Mouse (Mus musculus): ENCODE measurements around the gene Spx.

Spx gene

DNA sequence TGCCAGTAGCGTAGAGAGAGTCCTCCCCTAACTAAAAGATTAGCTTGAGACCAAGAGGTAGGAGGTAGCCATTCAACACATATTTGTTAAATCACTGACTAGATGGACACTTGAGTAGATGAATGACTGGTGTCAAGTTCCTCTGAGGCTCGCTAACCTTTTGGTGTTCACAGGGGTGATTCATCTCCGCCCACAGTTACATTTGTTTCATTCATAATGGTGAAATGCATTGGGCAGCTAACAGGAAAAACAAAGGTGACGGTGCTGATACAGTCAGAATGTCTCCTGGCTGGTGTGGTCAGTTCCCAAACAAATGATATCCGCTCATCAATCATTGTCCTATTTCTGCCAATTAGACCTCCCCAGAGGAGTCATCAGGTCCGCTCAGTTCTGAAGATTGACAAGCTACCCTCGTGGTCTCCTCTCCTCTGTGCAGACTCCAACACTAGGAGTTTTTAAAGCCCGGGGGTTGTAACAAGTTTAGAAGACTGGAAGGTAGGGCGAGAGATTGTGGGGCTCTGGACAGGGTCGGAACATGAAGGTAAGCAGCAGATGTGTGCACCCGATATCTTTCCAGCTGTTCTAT is at the start of gene Spx:
Gene Spx, plus strand, starts transcription at position 536 of the 586 bp plus-strand sequence.
- DNase-seq (ENCODE audit: low spot score): no peak

DNA sequence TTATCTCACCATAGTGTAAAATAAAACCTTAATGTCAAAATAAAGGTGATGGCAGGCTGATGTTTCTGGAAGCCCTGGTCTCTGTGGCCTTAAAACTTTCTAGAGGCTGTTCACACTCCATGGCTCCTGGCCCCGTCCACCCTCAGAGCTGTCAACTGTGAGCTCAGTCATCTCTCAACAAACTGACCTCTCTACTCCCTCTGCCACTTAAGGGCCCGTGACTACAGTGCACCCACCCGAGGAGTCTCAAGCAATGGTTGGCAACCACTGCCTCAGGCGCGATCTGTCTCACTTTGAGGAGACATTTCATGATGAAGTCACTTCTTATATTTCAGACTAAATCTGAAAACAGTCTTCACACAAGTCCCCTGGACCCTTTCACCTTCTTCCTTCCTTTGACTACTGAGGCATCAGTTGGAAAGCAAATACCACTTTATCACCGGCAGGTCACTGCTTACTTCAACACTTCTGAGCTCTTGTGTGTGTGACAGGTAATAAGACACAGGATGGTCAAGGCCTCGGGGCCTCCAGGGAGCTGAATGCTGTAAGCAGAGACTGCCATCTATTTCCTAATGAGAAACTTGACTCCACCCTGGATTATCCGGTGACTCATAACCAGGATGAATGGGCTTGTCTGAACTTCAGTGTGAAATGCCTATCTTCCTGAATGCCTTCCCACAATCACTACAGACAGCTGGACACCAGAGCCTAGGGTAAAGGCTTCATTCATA is 47.3 kb upstream of the Spx start:
- no peak for DNase-seq (ENCODE audit: low spot score)

DNA sequence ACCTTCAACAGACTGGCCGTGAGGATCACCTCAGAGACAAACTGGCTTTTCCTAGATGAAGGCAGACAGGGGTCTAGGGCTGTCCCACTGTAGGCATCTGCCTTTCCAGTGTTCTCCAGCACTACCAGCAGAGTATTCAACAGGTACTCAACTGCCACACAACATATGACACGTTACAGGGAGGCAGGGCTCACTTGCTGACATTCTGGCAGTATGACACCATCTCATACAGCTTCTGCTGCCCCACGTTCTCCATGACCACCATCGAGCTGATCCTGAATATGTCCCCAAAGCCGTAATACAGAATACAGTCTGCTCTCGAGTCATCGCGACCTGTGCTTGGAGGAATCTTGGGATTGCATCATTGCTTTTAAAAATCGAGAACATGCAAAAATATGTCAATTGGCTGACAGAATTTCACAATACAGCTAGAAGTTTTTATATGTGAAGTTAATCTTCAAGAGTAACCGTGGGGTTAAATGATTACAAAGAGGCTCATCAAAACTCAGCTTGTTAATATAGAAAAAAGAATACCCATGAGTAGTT is 46.7 kb upstream of the Spx start:
- no peak for DNase-seq (ENCODE audit: low spot score)

DNA sequence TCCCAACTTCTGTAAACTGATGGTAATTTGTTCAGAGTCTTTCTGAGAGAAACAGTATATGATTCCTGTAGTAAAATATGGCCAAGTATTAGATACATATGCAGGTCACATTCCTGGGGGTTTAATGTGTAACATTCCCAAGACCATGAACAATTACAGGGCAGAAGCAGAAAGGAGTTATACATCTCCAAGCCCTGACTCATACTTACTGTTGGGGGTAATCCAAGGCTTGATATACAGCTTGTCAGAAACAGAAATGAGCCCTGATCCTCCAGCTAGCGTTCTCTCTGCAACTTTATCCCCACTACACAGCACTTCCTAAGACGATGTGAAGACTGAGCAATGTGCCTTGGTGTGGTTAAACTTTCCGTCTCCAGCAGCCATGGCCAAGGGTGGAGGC is 45.7 kb upstream of the Spx start:
- DNase-seq (ENCODE audit: low spot score): no peak

DNA sequence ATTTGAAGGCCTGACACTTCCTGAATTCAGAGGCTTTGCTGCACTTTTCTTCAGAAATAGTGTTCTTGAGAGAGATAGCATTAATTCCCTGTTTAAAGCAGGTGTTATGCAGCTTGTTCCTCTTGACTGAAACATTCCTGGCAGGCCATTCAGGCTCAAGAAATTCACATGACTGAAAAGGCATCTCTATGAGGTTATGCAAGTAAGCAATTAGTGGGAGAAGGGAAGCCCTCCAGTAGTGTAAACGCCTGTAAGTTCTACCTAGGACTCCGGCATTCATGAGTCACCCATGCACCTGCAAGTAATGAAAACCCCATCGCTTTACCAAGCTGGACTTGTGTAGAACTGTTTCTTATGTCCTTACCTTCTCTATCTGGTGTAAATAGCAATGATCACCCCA is 43.7 kb upstream of the Spx start:
- DNase-seq (ENCODE audit: low spot score): no peak

DNA sequence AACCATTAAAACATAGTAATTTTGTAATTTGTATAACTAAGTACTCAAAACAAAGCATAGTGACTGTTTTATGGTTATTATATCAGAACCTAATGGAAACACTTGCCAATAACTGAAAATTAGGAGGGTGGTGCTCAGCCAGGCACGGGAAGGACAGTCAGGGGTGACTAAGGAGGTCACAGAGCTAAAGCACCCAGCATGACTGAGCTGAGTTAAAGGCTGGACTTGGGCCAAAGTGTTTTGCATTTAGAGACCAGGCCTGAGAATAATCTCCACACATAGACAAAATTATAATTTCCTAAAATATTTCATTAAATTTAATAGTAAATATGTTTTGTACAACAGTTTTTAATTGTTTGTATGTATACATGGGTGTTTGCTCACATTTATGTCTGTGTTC is 36.2 kb upstream of the Spx start:
- no peak for DNase-seq (ENCODE audit: low spot score)

DNA sequence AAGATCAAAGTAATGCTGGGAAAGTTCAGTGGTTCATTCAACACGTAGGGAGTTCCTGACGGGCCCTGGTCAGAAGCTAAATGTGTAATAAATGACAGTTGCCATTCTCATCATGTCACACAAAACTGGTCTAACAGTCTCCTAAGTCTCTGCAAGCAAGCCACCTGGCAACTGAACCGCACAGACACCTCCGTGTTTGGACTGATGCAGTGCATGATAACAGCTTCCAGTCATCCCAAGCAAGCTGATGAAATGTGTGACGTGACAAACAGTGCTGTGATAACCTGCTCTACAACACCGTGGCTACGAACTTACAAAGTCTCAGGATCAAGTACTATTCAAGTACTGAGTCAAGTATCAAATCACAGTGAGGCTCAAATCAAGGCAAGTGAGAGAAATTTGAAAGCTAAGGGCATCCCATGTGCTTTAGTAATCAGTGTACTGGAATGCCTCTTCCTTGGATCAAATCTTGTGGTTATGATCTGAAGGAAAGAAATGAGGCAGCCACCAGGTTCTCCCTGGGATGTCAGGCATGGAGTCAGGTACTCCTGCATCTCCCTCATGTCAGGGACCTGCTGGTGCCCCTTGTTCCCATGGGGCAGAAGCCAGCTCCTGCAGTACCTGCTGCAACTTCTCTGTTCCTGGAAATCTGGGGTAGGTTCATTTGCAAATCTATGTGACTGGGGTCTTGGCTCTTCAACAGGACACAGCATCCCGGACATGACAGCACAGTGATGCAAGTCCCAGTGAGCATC is 34.5 kb upstream of the Spx start:
- no peak for DNase-seq (ENCODE audit: low spot score)

DNA sequence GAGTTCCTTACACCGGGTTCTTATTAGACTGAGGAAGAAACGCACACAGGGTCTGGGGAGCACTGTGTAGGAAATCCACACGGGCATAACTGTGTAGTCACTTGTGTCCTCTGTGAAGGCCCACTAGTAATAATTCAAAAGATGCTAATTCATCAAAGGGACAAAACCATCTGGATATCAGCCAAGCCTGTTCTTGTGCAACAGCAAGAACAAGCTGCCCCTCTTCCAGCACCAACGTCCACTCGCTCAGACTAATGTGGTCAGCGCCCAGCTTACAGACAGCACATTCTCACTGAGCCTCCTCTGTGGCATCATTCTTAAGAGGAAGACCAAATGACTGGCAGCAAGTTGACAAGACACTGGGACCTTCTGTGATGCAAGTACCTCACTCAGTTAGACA is 33.3 kb upstream of the Spx start:
- DNase-seq (ENCODE audit: low spot score): no peak

DNA sequence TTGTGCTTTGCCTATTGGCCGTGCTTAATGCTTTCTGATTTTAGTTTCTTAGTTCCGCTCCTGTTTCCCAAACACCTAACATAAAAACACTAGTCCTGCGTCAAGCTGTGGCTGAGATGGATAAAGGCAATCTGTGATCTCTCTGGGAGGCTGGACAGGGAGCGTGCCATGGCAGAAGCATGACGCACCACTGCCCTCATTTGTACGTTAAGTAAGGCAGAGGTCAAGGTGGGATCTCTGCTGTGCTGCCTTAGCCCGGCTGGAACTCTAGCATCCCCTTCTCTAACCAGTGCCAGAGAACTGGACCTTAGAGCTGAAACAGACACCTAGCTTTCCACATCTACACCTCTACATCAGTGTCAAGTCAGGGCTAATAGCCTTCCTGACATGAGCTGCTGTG is 31.6 kb upstream of the Spx start:
- no peak for DNase-seq (ENCODE audit: low spot score)

DNA sequence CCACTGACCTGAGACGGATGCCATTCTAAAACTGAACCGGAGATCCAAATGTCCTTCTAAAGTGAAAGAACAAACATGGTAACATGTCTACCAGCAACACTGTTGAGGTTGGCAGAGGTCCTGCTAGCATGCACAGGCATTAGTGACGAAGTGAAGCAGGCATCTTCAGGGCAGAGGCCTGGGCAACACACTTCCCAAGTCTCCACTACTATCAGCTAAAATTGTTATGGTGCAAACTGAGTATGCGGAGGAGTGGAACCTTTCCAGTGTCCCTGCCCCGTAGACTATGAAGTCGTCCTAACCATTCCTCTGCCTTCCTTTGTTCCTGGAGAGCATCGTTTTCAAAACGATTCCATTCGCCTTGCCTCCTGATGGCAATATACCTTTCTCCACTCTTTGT is 28.7 kb upstream of the Spx start:
- no peak for DNase-seq (ENCODE audit: low spot score)

DNA sequence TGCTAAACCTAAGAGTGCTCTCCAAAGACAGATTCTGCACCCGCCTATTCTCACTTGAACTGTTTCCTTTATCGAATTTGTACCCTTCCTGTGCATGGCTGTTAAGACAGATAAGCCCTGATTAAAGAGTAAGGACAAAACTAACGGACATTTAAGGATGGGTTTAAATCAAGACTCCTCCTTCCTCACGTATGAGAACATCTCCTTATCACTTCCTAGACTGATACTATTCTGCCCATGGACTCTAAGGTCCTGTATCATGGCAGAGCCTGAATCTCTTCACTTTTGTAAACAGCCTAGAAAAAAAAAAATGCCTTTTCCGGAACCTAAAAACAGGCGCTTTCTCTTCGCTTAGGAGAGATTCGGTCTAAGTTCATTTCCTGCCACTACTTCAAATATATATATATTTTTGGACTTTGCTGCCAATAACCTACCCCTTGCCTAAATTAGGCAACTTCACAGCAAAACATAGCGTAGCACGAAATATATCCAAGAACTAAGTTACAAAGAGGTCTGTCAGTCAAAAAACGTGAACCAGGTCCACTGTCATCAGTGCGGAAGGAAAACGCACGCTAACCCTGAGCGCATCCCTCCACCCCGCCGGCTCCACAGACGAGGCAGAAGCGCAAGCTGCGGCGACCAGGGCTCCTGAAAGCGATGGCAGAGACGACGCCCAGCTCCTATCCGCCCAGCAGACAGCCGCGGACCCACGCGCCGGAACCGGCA is 26.8 kb upstream of the Spx start:
- no peak for DNase-seq (ENCODE audit: low spot score)

DNA sequence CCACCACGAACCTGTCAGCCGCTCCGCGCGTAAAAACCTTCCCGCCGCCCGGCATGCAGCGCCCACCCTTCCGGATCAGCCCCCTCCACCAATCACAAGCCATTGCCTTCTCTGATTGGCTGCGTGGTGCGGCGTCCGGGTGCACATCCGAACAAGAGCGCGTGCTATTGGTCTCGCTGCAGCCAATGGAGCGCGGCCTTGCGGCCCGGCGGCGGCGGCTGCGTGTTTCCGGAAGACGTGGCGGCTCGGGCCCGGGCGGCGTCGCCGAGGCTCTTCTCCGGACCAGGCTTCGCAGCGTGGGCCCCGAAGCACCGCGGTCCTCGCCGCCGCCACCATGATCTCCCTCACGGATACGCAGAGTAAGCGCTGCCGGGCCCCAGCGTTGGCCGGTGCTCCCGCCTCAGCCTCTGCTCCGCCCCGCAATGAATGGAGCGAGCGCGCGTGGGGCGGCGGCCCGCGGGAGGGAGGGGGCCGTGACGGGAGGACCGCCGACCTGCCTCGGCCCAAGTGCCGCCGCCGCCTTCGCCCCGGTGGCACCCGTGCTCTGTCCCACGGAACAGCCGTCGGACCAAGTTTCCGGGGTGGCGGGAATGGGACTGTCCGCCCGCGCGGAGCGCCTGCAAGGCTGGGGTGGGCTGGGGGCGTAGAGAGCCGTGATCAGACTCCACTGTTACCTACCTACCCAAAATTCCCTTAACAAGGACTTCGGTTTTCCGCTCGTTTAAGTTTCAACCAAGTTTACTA is 26.1 kb upstream of the Spx start, which contains the start of the genes Recql and Golt1b:
Gene Recql, minus strand, starts transcription at position 77 of the 744 bp plus-strand sequence.
Gene Golt1b, plus strand, starts transcription at position 211 of the 744 bp plus-strand sequence.
- DNase-seq (ENCODE audit: low spot score): peak; percentile 99

DNA sequence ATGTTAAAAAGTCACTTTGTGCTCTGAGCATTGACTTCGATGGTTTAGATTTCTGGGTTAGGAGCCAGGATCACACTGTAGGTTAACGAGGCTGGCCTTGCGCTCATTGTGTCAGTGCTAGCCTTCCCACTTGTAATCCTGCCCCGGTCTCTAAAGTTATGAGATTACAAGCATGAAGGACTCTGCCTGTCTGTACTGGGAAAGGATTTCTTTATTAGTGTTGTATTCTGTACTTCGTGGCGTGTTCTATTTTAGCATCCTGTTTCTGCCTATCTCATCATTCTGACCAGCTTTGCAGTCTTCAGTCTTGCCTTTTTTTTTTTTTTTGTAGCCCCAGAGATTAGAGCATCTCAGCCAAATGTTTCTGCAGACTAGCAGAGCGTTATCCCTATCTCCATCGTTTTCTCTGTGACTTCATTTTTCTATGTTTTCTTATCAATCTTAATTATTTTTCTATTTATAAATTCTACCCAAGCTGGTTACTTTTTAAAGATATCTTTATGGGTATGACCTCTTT is 25.4 kb upstream of the Spx start:
- no peak for DNase-seq (ENCODE audit: low spot score)

DNA sequence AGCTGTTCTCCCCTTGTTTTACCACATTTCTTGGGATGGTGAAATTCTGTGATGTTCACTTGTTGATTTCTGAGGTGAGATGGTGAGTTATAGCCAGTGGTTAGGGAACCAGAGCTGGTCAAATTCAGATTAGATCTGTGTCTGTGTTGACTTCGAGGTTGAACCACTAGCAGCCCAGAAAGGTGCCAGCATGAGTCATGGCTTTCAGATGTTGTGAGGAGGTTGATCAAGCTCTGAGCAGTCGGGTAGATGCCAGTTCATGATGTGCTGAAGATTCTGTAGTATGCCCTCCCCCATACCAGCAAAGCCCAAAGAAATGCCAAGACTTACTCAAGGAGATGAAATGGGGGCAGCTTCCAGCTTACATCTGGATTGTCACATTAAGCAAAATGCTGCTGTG is 24.1 kb upstream of the Spx start:
- DNase-seq (ENCODE audit: low spot score): no peak

DNA sequence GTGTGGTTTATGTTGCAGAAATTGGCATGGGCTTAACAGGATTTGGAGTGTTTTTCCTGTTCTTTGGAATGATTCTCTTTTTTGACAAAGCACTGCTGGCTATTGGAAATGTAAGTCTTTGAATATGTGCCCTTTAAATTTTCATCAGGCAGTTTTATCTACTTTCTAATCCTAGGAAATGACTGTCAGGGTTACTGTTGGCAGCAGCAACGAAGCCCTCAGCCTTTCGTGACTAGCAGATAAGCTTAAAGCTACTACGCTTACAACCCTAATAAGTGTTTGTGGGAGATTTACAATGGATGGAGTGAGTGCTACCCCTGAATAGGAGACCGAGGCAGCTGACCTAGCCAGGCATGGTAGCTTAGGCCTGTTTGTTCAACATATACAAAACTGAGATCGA is 20.9 kb upstream of the Spx start:
- no peak for DNase-seq (ENCODE audit: low spot score)

DNA sequence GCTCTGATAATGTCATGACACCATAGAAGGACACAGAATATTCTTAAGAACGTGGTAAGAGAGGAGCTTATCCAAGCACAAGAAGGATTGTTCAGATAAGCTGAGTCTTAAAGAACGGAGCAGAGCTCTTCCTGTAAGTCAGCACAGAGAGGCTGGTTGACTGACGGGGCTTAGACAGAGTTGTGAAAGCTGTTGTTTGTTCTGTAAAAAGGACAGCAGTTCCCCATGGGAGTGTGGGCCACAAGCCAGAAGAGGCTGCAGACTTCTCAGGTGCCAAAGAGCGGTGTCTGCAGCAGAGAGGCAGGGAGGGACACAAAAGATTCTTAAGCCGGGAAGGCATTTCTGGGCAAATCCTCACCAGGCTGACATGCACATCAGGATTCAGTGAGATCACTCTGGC is 18.6 kb upstream of the Spx start:
- DNase-seq (ENCODE audit: low spot score): no peak

DNA sequence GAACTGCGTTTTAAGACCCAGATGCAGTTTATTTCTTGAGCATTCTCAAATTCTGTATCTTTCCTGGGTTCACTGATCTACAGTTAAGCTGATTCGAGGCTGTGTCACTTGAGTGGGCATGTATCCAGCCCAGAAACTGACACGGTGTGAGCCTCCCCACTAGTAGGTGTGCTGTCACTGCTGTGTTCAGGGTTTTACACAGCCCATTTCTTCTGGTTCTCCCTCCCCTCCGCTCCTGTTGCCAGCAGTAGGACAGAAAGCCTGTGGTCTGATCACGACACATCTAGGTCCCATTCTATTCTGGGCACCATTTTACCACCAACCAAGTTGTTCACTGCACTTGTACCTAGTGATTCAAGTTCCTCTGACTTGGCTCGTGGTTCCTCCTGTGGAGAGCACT is 17.5 kb upstream of the Spx start:
- DNase-seq (ENCODE audit: low spot score): no peak

DNA sequence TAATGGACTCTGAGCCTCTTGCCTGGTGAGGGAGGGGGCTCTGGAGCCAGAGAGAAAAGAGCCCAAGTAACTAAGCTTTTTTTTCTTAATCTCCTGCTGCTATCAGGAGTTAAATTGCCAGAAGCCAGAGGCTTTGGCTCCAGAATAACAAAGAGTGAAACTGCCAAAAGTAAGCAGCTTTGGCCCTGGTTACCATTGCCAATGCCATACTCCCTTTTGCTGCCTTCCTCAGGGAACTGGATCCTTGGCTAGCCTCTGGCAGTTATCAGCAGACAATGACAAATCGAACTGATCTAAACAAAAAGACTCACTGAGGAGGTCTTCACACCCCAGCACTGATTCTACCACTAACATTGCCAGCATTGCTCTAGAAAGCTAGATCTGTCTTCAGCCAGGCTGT is 2.1 kb upstream of the Spx start:
- no peak for DNase-seq (ENCODE audit: low spot score)

DNA sequence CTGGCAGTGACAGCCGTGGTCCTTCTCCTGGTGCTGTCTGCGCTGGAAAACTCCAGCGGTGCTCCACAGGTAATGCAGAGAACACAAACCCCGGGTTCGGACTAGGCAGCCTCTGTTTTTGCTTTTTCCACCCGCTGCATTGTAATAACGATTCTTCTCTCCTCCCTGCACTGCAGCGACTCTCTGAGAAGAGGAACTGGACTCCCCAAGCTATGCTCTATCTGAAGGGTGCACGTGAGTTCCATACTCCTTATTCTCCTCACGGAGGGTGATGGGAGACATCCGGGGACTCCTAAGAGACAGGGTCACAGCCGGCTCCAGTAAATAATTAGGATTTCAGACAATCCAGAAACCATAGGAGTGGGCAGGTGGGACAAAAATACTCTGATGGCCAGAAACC is 604 bp downstream of the Spx start:
- no peak for DNase-seq (ENCODE audit: low spot score)

DNA sequence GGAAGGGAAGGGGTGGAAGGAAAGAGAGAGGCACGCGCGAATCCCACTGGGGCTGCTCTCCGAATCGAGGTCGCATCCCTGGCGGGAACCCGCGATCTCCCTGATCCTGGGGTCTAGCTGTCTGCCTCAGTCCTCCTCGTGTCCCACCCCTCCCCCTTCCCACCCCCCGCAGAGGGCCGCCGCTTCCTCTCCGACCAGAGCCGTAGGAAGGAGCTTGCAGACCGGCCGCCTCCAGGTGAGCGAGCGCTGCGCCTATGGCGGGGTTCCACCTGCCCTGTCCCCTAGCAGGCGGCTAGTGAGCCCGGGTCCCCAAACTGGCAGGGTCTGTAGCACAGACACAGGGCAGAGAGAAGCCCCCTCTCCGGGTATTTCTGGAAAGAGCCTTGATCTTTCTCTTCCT is 1.4 kb downstream of the Spx start:
- no peak for DNase-seq (ENCODE audit: low spot score)

DNA sequence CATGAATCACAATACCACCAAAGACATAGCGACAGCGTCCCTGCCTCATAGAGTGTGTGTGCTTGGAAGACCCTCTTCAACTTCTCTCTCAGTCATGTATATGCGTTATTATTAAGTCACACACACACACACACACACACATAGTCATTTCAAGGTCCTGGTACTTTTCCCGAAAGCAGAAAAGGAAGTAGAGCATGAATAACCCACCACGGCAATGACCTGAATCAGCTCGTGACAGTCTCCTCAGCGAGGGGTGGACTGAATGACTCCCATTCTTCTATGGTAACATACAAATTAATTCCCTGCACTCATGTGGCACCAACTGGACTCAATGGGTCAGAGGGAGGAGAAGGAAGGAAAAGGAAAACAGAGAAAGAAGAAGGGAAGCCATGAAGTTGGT is 11.7 kb downstream of the Spx start:
- no peak for DNase-seq (ENCODE audit: low spot score)

Measured in ovary, postnatal 10 days (tissue).